Mouse (Mus musculus) midbrain, postnatal 0 days (tissue): ENCODE results near the gene Olfr1214. TPM values are rescaled to one million over a fixed set of nuclear protein-coding genes. Genes with fewer than 3 reads are reported as not detected.
"Not testable (repeated sequence)": the region's sequence is repeated elsewhere in the genome, so short reads cannot be mapped to it uniquely, and the experiment has no call there.

Source experiments
- ATAC-seq: fragments of 200-750 bp; cut with Nextera tagmentation; 2 replicates; pipeline ENCODE4 v1.8.0; 2017; ENCODE audit warnings: moderate number of reproducible peaks, mild to moderate bottlenecking, moderate TSS enrichment, moderate library complexity; ENCODE audit not compliant: low FRiP score
- DNase-seq: peaks from one replicate; pipeline ENCODE4 v3.0.0-alpha.2; 2015; ENCODE audit warnings: low spot score
- H3K27ac ChIP-seq: fragments of 300-500 bp; sonication (generic); 2 replicates; pipeline ENCODE4 v1.5.1; 2014; ENCODE audit warnings: low read depth, mild to moderate bottlenecking, low read length, mixed read lengths
- H3K27me3 ChIP-seq: fragments of 300-500 bp; sonication (generic); 2 replicates; pipeline ENCODE4 v1.6.1; 2014; ENCODE audit warnings: low read length, control low read depth, mixed read lengths; ENCODE audit not compliant: insufficient read depth
- H3K36me3 ChIP-seq: fragments of 300-500 bp; sonication (generic); 2 replicates; pipeline ENCODE4 v1.6.1; 2014; ENCODE audit warnings: low read length, control low read depth, mixed read lengths; ENCODE audit not compliant: insufficient read depth
- H3K4me1 ChIP-seq: fragments of 300-500 bp; sonication (generic); 2 replicates; pipeline ENCODE4 v1.6.1; 2014; ENCODE audit warnings: mild to moderate bottlenecking, control low read depth, antibody characterized with exemption, low read length, mixed read lengths; ENCODE audit not compliant: insufficient read depth
- H3K4me2 ChIP-seq: fragments of 300-500 bp; sonication (generic); 2 replicates; pipeline ENCODE4 v1.6.1; 2014; ENCODE audit warnings: low read depth, mild to moderate bottlenecking, low read length, mixed read lengths; ENCODE audit not compliant: poor library complexity, severe bottlenecking
- H3K4me3 ChIP-seq: fragments of 300-500 bp; sonication (generic); 2 replicates; pipeline ENCODE4 v1.5.1; 2014; ENCODE audit warnings: low read depth, mild to moderate bottlenecking, low read length, moderate library complexity
- H3K9ac ChIP-seq: fragments of 300-500 bp; sonication (generic); replicated peaks from 2 replicates; pipeline ENCODE4 v1.6.1; 2014; ENCODE audit warnings: mild to moderate bottlenecking, low read length, moderate library complexity, mixed read lengths; ENCODE audit not compliant: poor library complexity, severe bottlenecking
- H3K9me3 ChIP-seq: fragments of 300-500 bp; sonication (generic); 2 replicates; pipeline ENCODE4 v1.6.1; 2016; ENCODE audit warnings: low read length, control low read depth
- CTCF ChIP-seq: IDR thresholded peaks from 2 replicates; pipeline ENCODE4 v1.5.1; 2016; ENCODE audit warnings: antibody characterized with exemption, mild to moderate bottlenecking
- WGBS: fragments of 180-500 bp; shearing (Covaris S2); extraction: QIAGEN DNeasy Blood & Tissue Kit; methylation state at CpG from one replicate; pipeline ENCODE4 v1.1.7; 2014; 5-methylcytosine and 5-hydroxymethylcytosine counted together
- polyA plus RNA-seq: library from polyadenylated mRNA; unstranded; fragments of >200 nt; fragmentation: Nextera tagmentation; extraction: Ambion mirVana; gene quantifications from 2 replicates; pipeline ENCODE4 v1.2.1, GENCODE M21; 2015
- total RNA-seq: library from RNA; depleted of rRNA; stranded (reverse); fragments of >200 nt; gene quantifications from 2 replicates; pipeline ENCODE4 v1.2.3, GENCODE M21; 2014; rRNA removed

Gene Olfr1214
- total RNA-seq (not detected in 2 replicates), polyA plus RNA-seq (not detected in 2 replicates)

DNA sequence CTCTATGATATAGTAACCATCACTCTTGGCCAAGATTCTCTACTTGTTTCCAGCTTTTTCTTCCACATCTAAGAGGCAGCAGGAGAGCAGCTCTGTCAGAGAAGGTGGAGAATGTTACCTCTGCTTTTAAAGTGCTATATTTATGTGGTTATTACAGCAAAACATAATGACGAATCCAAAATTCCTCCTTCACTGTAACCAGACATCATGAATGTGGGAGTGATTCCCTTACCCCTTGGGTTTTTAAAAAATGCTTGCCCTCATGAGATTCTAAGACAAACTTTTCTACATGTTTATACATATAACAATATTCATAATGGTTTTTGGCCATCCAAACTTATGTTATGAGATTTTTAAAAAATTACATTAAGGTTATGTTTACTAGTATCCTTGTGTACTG lies at the start of gene Olfr1214:
Gene Olfr1214 (minus strand): TSS at position 101 of the 400 bp plus-strand sequence.
- TF ChIP-seq CTCF: no peak
- Histone ChIP-seq H3K4me3 (no peak within 1 kb of the TSS), H3K4me1 (no peaks in the 10 kb centered on the region), H3K27ac (no peak within 1 kb of the TSS), H3K9me3 (no peaks in the 10 kb centered on the region), H3K27me3 (no peaks in the 10 kb centered on the region), H3K36me3 (no peaks in the 10 kb centered on the region), H3K4me2 (no peak within 1 kb of the TSS), H3K9ac (no peak within 1 kb of the TSS)
- ATAC-seq (no peak), DNase-seq (no peak)
- WGBS: 87% methylated on average over 1 of the region's 1 CpGs

DNA sequence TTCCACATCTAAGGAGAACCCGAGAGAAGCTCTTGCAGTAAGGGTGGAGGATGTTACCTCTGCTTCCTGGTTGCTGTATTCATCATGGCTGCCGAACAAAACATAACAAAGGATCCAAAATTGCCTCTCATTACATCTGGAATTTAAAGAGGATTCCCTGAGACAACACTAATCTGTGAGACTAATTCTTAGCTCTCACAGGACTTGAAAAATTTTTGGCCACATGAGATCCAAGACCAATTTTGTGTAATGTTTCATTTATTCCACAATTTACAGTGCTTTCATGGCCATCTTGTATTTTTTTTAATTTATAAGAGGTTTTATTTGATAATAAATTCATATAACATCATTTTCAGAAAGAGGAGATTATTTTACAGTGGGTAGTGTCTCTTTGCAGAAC lies 39.5 kb upstream of the Olfr1214 start, which contains the start of gene Olfr1217:
Gene Olfr1217 (minus strand): TSS at position 101 of the 400 bp plus-strand sequence.
- Histone ChIP-seq H3K4me3 (no peak within 1 kb of the TSS), H3K27ac (no peak within 1 kb of the TSS), H3K9me3 (no peaks in the 10 kb centered on the region), H3K4me1 (no peaks in the 10 kb centered on the region), H3K9ac (no peak within 1 kb of the TSS), H3K4me2 (no peak within 1 kb of the TSS), H3K27me3 (no peaks in the 10 kb centered on the region), H3K36me3 (no peaks in the 10 kb centered on the region)
- no peak for ATAC-seq
- DNase-seq: no peak
- TF ChIP-seq CTCF: no peak
- 70% methylated on average over 2 of the region's 2 CpGs for WGBS

- not testable (repeated sequence) for H3K9me3 ChIP-seq, H3K27me3 ChIP-seq, H3K4me1 ChIP-seq, H3K4me2 ChIP-seq, H3K4me3 ChIP-seq, ATAC-seq, DNase-seq, H3K36me3 ChIP-seq, H3K9ac ChIP-seq, H3K27ac ChIP-seq
- WGBS: 77% methylated on average over 3 of the region's 3 CpGs
These were observed 29.0 kb upstream of the Olfr1214 start for GRCm38 (mm10) chr2:89021436-89021835.

- H3K4me3 ChIP-seq: no peak within 1 kb of the TSS
- no peak within 1 kb of the TSS for H3K27ac ChIP-seq
- H3K9ac ChIP-seq: no peak within 1 kb of the TSS
- no peak within 1 kb of the TSS for H3K4me2 ChIP-seq
- TF ChIP-seq CTCF: no peak
- H3K4me1 ChIP-seq: no peaks in the 10 kb centered on the region
- H3K27me3 ChIP-seq: no peaks in the 10 kb centered on the region
- H3K9me3 ChIP-seq: no peaks in the 10 kb centered on the region
- ATAC-seq (no peak), DNase-seq (no peak)
- whole genome bisulfite sequencing: 77% methylated on average over 1 of the region's 1 CpGs
- H3K36me3 ChIP-seq: no peaks in the 10 kb centered on the region
These were observed 25.8 kb upstream of the Olfr1214 start, which contains the start of gene Olfr1216 for GRCm38 (mm10) chr2:89018240-89018639. Gene Olfr1216, minus strand, starts transcription at chr2:89018340.

- H3K4me2 ChIP-seq: no peak within 1 kb of the TSS
- DNase-seq: no peak
- H3K36me3 ChIP-seq: no peaks in the 10 kb centered on the region
- WGBS: 71% methylated on average over 2 of the region's 2 CpGs
- H3K4me3 ChIP-seq: no peak within 1 kb of the TSS
- TF ChIP-seq CTCF: no peak
- no peaks in the 10 kb centered on the region for H3K4me1 ChIP-seq
- no peak within 1 kb of the TSS for H3K9ac ChIP-seq
- no peaks in the 10 kb centered on the region for H3K9me3 ChIP-seq
- H3K27ac ChIP-seq: no peak within 1 kb of the TSS
- ATAC-seq: no peak
- no peaks in the 10 kb centered on the region for H3K27me3 ChIP-seq
These were observed 14.4 kb upstream of the Olfr1214 start, which contains the start of gene Olfr1215 for GRCm38 (mm10) chr2:89006873-89007272. Gene Olfr1215, minus strand, starts transcription at chr2:89006973.

GRCm38 (mm10) chr2:88980181-88980580 lies 12.3 kb downstream of the Olfr1214 start, which contains the start of gene Gm13762:
Gene Gm13762, minus strand, starts transcription at chr2:88980281.
- Histone ChIP-seq H3K4me3 (no peak within 1 kb of the TSS), H3K27ac (no peak within 1 kb of the TSS), H3K9me3 (no peaks in the 10 kb centered on the region), H3K4me2 (no peak within 1 kb of the TSS), H3K27me3 (no peaks in the 10 kb centered on the region), H3K4me1 (no peaks in the 10 kb centered on the region), H3K9ac (no peak within 1 kb of the TSS), H3K36me3 (no peaks in the 10 kb centered on the region)
- no peak for TF ChIP-seq CTCF
- 75% methylated on average over 1 of the region's 1 CpGs for WGBS
- ATAC-seq (no peak), DNase-seq (no peak)
